Mouse (Mus musculus) frontal cortex, postnatal 10 days (tissue): Measurements from ENCODE around the gene Aldh3b3.

Experiments
- DNase-seq, 2 experiments: peaks; one replicate each; pipeline ENCODE4 v3.0.0; 2022; ENCODE audit warnings: low spot score in 2 of 2, mixed read lengths in 1 of 2

Gene Aldh3b3

DNA sequence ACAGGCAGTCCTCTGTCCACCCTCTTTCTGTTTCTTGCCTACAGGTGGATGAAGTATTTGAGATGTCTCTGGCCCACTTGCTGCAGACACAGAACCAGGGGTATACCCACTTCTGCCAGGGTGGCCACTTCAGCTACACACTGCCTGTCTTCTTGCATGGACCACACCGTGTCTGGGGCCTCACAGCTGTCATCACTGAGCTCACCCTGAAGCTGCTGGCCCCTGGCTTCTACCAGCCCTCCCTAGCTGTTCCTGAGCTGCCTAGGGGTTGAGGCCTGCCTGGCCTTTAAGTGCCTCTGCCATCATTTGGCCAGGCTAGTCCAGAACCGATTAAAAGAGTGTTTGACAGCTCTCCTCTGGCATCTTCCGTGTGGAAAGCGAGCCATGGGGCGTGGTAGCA lies 43.3 kb downstream of the Aldh3b3 start:
- DNase-seq = no peak

DNA sequence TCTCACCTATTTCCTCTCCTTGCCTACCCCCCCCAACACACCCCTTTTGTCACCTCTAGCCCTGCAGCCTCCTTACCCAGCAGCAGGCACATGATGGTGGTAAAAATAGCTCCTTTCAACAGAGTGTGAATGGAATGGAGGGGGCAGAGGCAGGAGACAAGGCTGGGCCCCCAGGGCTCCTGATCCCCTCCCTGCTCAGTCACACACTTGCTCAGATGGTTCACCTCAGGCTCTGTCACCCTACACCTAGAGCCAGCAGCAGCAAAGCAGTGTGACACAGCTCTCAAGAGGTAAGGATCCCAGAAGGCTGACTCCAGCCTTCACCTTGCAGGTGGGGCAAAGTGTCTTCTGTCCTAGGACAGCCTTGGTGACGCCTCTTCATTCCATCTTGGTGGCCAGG lies 44.7 kb downstream of the Aldh3b3 start, which contains the start of gene Doc2g:
Gene Doc2g (plus strand): TSS at position 202 of the 400 bp plus-strand sequence.
- DNase-seq = no peak

DNA sequence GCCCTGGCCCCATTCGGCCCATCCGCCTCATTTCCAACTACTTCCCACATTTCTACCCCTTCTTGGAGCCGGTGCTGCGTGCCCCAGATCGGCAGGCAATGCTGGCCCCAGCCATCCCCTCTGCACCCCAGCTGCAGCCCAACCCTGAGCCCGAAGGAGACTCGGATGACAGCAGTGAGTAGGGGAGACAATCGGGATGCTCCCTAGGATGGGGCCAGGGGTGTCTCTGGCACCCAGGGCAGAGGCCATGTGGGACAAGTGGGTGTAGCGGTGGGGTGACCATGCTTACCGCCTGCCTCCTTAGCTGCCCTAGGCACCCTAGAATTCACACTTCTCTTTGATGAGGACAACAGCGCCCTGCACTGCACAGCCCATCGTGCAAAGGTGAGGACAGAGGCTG lies 45.2 kb downstream of the Aldh3b3 start:
- DNase-seq = no peak

DNA sequence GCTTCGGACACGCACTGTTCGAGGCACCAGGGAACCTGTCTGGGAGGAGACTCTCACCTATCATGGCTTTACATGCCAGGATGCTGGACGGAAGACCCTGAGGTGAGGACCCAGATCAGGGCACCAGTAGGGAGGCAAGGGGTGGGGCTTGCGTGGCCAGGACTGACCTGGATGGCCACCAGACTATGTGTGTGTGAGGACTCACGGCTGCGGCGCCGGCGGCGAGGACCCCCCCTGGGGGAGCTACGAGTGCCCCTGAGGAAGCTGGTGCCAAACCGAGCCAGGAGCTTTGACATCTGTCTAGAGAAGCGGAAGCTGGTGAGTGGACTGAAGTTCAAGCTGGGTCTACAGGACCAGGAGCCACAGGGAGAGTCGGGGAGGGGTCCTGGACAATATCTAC lies 45.9 kb downstream of the Aldh3b3 start:
- DNase-seq = peak in 1 of 2 experiments; percentile 7

DNA sequence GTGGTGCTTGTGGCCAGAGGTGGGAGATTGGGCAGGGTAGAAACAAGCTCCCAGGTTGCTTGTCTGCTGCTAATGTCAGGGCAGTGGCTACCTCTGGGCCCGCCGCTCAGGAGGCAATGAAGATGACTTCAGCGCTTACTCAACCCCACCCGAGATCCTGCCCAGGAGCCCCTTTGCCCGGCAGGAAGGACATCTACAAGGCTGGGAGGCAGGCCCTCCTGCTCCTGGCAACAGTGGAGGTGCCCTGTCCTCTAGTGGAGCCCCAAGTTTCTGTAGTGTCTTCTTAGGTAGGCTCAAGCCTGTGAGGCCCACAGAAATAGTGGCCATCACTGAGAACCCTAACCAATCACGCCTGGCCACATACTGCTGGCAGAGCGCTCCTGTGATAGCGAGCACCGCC lies 46.6 kb downstream of the Aldh3b3 start:
- peak in 1 of 2 experiments; percentile 11 for DNase-seq

DNA sequence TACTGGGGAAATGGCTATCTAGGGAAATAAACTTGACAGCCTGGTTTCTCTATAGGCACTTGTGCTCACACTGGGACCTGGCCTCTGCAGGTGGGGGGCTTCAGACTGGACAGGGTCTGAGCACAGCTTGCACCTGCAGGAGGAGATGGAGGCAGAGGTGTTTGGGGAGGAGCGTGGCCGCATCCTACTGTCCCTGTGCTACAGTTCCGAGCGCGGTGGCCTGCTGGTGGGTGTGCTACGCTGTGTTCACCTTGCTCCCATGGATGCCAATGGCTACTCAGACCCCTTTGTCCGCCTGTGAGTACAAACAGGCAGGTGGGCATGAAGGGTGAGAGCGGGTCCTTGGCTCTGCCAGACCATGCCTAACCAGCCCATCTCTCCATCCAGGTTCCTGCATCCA lies 47.5 kb downstream of the Aldh3b3 start:
- DNase-seq = peak in 1 of 2 experiments; percentile 5

DNA sequence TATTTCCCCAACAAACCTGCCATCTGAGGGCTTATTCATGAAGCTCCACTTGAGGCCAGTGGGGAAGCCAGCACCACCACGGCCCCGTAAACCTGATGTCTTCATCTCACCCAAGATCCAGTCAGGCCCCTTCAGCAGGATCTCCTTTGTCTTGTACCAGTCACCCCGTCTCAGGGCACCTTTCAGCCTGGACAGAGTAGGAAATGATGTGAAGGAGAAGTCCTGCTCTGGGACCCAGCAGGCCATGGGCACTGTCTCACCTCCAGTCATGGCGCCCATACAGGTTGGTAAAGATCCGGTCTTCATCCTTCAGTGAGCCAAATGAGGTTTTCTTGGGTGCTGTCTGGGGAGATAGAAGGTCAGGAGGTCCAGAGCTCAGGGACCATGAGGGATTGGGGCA lies 52.6 kb downstream of the Aldh3b3 start:
- no peak for DNase-seq

DNA sequence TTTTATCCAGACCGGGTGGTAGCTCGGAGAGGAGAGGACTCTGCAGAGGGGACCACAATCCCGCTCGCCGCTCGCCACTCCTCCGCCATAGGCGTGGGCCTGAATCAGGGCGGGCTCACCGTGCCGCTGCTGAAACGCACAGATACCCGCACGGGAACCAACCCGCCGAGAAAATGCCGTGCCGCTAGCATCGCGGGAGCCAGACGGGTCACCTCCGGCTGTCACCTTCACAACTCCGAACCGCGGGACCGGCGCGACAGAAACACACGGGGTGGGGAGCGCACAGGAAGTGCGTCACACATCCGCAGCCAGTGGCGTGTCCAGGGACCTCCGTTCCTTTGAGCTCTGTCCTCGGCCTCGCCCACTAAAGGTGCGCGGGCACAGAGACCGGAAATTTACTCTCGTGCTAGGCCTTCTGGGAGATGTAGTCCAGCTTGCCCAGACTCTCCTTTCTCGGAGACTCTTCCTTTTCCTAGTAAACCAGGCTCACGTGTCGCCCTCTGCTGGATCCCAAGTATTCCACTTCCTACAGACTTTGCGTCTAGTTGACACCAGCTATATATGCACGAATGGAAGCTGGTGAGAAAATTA lies 54.1 kb downstream of the Aldh3b3 start, which contains the start of gene Ndufv1:
Gene Ndufv1 (minus strand): TSS at position 375 of the 591 bp plus-strand sequence.
- peak; percentile 97 to 98 for DNase-seq

DNA sequence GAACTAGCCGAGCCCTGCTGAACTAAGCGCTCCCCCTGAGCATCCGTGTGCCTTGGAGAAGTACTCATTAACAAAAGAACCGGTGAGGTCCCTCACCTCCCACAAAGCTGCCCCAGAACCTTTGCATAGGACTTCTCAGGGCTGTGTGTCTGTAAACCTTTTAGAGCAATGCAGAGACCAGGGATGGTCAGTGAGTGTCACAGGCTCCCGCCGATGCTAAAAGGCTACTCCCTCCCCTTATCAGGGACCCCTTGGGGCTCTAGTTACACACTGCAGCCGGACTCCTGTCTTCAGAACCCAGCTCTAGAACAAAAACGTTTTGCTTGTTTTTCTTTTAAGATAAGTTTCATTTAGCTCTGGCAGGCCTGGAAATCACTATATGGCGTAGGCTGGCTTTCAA lies 54.6 kb downstream of the Aldh3b3 start:
- DNase-seq = no peak

DNA sequence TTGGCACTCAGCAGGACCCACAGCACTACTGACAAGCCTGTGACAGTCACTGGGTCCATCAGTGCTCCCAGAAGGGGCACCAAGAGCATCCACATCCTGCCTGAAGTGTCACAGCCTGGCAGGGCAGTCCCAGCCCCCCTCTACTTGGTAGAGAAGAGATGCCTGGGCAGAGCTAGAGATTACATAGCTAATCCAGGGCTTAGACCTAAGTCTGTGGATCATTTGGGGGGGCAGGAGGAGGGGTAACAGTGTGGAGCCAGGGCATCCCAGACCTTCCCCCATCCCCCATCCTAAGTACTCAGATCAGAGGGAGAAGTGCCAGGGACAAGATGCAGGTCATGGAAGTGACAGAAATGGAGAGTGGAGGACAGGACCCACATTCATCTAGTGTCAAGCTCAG lies 56.4 kb downstream of the Aldh3b3 start:
- no peak for DNase-seq

DNA sequence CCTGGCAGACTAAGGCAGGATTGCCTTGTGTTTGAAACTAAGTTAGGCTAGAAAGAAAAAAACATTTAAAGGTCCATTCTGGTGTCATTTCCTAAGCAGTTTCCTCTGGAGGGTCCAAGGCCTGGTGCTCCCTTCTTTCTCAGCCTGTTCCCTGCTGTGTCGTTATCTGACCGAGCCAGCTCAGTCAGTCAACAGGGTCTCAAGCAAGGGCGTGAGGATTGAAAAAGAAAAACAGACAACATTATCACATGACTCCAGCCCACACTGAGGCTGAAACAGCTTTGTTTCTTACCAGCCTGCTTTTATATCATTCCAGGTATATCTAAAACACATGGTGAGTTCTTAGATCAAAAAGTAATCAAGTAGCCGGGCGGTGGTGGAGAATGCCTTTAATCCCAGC lies 57.2 kb downstream of the Aldh3b3 start:
- DNase-seq = no peak

DNA sequence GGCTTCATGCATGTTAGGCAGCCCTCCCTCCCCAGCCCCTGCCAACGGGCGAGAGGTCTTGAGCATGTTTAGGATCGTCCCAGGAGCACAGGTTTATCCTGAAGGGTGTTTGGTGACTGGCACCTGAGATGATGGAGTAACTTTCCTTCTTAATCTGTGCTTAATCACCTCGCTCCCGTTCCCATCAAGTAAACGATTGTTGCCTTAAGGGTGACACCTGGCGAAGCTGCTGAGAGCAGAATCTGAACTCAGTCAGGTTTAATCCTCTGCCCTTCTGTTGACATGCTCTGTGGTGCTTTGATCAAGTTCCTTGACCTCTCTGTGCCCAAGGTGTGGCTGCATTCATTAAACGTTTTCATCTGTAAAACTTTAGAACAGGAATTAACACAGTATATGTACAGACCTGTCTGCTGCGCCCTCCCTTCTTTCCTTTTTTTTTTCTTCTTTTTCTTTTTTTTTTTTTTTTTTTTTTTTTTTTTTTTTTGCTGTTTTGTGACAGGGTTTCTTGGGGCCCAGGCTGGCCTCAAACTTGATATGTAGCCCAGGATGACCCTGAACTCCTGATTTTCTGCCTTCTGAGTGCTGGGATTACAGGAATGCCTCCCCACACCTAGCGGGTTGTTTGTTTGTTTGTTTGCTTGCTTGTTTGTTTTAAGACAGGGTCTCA lies 59.6 kb downstream of the Aldh3b3 start:
- no peak for DNase-seq

DNA sequence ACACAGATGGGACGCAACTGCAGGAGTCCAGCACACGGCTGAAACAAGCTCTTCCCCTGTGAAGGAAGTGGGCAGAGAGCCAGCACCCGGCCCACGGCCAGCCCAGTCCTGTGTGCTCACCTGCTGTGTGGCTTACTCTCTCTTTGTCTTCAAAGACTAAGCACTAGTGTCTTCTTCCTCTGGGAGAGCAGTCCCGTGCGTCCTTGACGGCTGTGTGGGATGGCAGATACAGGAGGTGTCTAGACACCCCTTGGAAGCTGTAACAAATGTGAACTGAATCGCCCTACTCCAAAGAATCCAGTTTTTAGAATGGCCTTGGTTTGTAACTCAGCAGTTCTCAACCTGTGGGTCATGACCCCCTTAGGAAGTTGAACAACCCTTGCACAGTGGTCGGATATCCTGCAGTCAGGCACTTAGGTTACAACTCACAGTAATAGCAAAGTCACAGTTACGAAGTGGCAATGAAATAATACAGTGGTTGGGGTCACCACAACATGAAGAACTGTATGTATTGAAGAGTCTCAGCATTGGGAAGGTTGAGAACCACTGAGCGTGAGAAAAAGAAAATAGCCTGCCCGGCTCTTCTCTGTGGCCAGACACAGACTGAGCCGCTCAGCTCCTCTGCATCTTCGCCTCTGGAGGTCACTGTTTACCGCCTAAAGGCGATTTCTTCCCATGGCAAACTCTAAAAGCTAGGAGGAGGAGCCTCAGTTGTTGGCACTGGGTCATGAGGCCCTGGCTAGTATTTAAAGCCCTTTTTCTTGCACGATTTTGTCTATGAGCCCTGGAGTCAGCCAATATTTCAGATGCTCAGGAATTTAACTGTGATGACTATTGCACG lies 60.5 kb downstream of the Aldh3b3 start:
- DNase-seq = peak in 1 of 2 experiments; percentile 76
